Comparison of ENCODE assay signal across 17 mouse cellular contexts in genomic region chr8:11471309-11471708, GRCm38 (mm10). TPM values are rescaled to one million over a fixed set of nuclear protein-coding genes. Genes with fewer than 3 reads are reported as not detected.
A peak's percentile ranks its signal among the peaks of the same experiment; 100 is the strongest.
DNase-seq lines count a peak whose midpoint lies in the region; ATAC-seq lines count a peak whose summit lies in the region.
"Had no signal": no experiment of that assay in that cellular context is flagged by ENCODE, and none has a peak within 500 bp of the region (broad histone marks: within the 10 kb centered on the region; RNA-seq: fewer than 3 reads in every experiment).

No protein-coding gene starts in this region.

- H3K4me2 ChIP-seq in midbrain, embryonic 11.5 days, result no peak overlapping the region
- H3K4me2 ChIP-seq in midbrain, embryonic 16.5 days (ENCODE audit: low read length), result no peak overlapping the region
- H3K4me2 ChIP-seq: forebrain, embryonic 12.5 days; heart, embryonic 12.5 days had no signal

- no peak for ATAC-seq in midbrain, embryonic 11.5 days (ENCODE audit: low FRiP score)
- no peak for ATAC-seq in midbrain, embryonic 16.5 days

- peaks cover 1% of the 10 kb centered on the region; the same call in 1 of the 2 replicates for H3K4me1 ChIP-seq in midbrain, embryonic 11.5 days (ENCODE audit: control insufficient read depth, insufficient read depth, low read length)
- peaks cover under 1% of the 10 kb centered on the region; the same call in 1 of the 2 replicates for H3K4me1 ChIP-seq in midbrain, embryonic 16.5 days (ENCODE audit: control insufficient read depth, insufficient read depth, low read length)

- DNase-seq in midbrain, embryonic 11.5 days (ENCODE audit: low spot score, missing footprints), result peak; percentile 8
- DNase-seq in kidney, adult 9 months, result peak; percentile 95
- peak; percentile 88 to 93 for DNase-seq in kidney, postnatal 36 days
- no peak for DNase-seq in lung, postnatal 14 days
- no peak for DNase-seq in left cerebral cortex, adult 18-20 months (ENCODE audit: low spot score in 2 of 2)
- DNase-seq in right cerebral cortex, adult 18-20 months, result no peak
- DNase-seq: cerebellum, postnatal 10 days; gastrocnemius, postnatal 36 days; layer of hippocampus, postnatal 36 days; lung, adult 2 months; midbrain, embryonic 14.5 days; retina, postnatal 1 day had no signal

- H3K36me3 ChIP-seq in midbrain, embryonic 11.5 days (ENCODE audit: control insufficient read depth, insufficient read depth, low read length), result no peaks in the 10 kb centered on the region; the same call in 1 of the 2 replicates
- no peaks in the 10 kb centered on the region for H3K36me3 ChIP-seq in midbrain, embryonic 16.5 days (ENCODE audit: control insufficient read depth, insufficient read depth, low read length)
- H3K36me3 ChIP-seq: forebrain, embryonic 12.5 days; limb, embryonic 10.5 days had no signal

- peaks cover 22% of the 10 kb centered on the region for H3K27me3 ChIP-seq in midbrain, embryonic 11.5 days (ENCODE audit: control insufficient read depth, insufficient read depth, low read length)
- peaks cover 24% of the 10 kb centered on the region for H3K27me3 ChIP-seq in midbrain, embryonic 16.5 days (ENCODE audit: control insufficient read depth, insufficient read depth, low read depth, low read length)

- no peak overlapping the region for H3K4me3 ChIP-seq in midbrain, embryonic 11.5 days (ENCODE audit: low read depth, low read length)
- no peak overlapping the region for H3K4me3 ChIP-seq in midbrain, embryonic 16.5 days (ENCODE audit: low read depth, low read length)
- H3K4me3 ChIP-seq: forebrain, embryonic 12.5 days; heart, embryonic 12.5 days; limb, embryonic 10.5 days had no signal

- H3K27ac ChIP-seq in midbrain, embryonic 11.5 days (ENCODE audit: low read depth, low read length), result no peak overlapping the region
- H3K27ac ChIP-seq in midbrain, embryonic 16.5 days (ENCODE audit: low read length), result no peak overlapping the region
- H3K27ac ChIP-seq: forebrain, embryonic 12.5 days; limb, embryonic 10.5 days; macrophage had no signal

- 40% methylated on average over 8 of the region's 8 CpGs for WGBS in midbrain, embryonic 11.5 days
- 36% methylated on average over 8 of the region's 8 CpGs for WGBS in midbrain, embryonic 16.5 days

- H3K9ac ChIP-seq in midbrain, embryonic 11.5 days (ENCODE audit: low read length), result no peak overlapping the region
- H3K9ac ChIP-seq in midbrain, embryonic 16.5 days (ENCODE audit: low read depth, low read length), result no peak overlapping the region
- H3K9ac ChIP-seq: forebrain, embryonic 12.5 days; heart, embryonic 12.5 days had no signal

- no peaks in the 10 kb centered on the region for H3K9me3 ChIP-seq in midbrain, embryonic 11.5 days (ENCODE audit: control insufficient read depth, low read length)
- no peaks in the 10 kb centered on the region for H3K9me3 ChIP-seq in midbrain, embryonic 16.5 days (replicated peaks; ENCODE audit: control insufficient read depth, low read length, poor library complexity, severe bottlenecking)
- H3K9me3 ChIP-seq: forebrain, embryonic 12.5 days; limb, embryonic 10.5 days had no signal

RNA-seq across cellular contexts. Expression of gene Rab20, which starts 7.2 kb away (rescaled TPM):
- polyA plus RNA-seq in midbrain, embryonic 11.5 days (2014; fragmentation: Nextera tagmentation; extraction: Ambion mirVana), result 0.63 and 0.65 TPM in 2 replicates
- 0.53 and 0.77 TPM in 2 replicates for polyA plus RNA-seq in midbrain, embryonic 16.5 days (2015; fragmentation: Nextera tagmentation; extraction: Ambion mirVana)
- total RNA-seq in left cerebral cortex, adult 18-20 months (2021), result under 1 TPM; 0.40 to 0.44 TPM

RNA-seq across cellular contexts. Expression of gene Naxd, which starts 26.0 kb away (rescaled TPM):
- polyA plus RNA-seq in midbrain, embryonic 11.5 days (2014; fragmentation: Nextera tagmentation; extraction: Ambion mirVana), result 94.2 and 94.8 TPM in 2 replicates
- polyA plus RNA-seq in midbrain, embryonic 16.5 days (2015; fragmentation: Nextera tagmentation; extraction: Ambion mirVana), result 129 and 132 TPM in 2 replicates
- total RNA-seq in left cerebral cortex, adult 18-20 months (2021), result 10 to 100 TPM; 54.2 to 55.2 TPM

Comparison
In these comparisons a context has a peak if more than half of its experiments do, and no peak if none do; other contexts are left out.
1. DNase-seq: peak in midbrain, embryonic 11.5 days (single experiment), kidney, adult 9 months (single experiment) and kidney, postnatal 36 days (2 of 2); none in lung, postnatal 14 days (single experiment), left cerebral cortex, adult 18-20 months (0 of 2) and right cerebral cortex, adult 18-20 months (single experiment).